Mouse (Mus musculus): ENCODE results near the gene Olfr1410.

Gene Olfr1410

DNA sequence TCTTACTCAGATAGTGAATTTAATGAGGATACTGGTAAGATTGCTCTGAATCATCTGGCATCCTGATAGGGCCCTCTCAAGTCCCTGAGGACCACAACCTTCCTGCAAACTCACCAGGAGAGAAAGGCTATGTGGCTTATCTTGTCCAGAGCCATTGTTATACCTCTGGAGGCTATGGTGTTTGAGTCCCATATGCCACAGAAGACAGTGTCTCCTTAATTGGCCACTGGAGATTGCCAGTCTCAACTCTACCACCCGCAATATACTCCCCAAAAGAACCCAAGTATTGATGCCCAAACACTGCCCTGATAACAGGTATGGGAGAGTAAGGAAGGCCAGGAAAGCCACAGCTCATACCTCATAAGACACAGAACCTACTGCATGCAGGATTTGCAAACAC is at the start of gene Olfr1410:
Gene Olfr1410 (plus strand): TSS at position 301 of the 400 bp plus-strand sequence.
- in situ Hi-C loops (cut with MboI, MseI) = loop anchor here (5.0 to 10.0 kb wide), 2 partner anchors 88 to 711 kb away; partner anchors contain the start of gene Olfr1414 (in 1 of the 2)

DNA sequence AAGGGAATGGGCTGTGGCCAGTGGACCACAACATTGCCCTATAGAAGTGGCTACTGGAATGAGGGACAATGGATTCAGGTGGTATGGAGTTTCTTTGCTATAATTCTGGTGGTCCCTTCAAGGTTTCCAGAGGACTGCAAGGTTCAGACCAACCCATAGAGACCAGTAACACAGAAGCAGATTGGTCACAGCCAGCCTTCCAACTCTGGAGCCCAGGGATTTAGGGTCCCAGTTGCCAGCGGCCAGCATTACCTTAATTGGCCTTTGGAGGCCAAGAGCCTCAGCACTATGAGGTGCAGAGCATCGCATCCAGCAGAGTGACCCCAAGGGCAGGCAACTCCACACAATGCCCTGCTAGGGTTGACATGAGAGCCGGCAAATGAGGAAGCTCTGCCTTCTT is 34.6 kb upstream of the Olfr1410 start, which contains the start of gene Olfr1413:
Gene Olfr1413 (plus strand): TSS at position 301 of the 400 bp plus-strand sequence.
- in situ Hi-C loops (cut with MboI, MseI) = no loop called here

GRCm38 (mm10) chr1:92585479-92585878 is 20.1 kb upstream of the Olfr1410 start, which contains the start of gene Olfr1412:
Gene Olfr1412, plus strand, starts transcription at chr1:92585779.
- in situ Hi-C loops (cut with MboI, MseI) = no loop called here

DNA sequence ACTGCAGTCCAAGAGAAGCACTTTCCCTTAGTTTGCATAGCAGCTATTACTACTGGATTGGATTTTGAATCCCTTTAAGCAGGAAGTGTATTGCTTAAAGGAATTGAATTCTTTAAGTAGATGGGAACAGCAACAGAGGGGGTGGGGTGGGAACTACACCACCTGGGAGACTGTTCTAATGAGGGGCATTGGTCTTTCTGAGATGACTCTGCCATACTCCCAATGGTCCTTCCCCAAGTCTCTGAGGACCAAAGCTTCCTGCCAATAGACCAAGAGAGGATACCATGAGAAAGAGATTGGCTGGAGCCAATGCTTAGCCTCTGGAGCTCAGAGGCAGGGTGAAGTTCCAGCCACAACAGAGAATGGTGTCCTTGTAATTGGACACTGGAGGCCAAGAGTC is 11.5 kb upstream of the Olfr1410 start, which contains the start of gene Olfr1411:
Gene Olfr1411 (plus strand): TSS at position 301 of the 400 bp plus-strand sequence.
- in situ Hi-C loops (cut with MboI, MseI) = loop anchor here in 1 of 2 experiments (10.0 kb wide), 1 partner anchor 431 kb away; no protein-coding TSS in a partner anchor

DNA sequence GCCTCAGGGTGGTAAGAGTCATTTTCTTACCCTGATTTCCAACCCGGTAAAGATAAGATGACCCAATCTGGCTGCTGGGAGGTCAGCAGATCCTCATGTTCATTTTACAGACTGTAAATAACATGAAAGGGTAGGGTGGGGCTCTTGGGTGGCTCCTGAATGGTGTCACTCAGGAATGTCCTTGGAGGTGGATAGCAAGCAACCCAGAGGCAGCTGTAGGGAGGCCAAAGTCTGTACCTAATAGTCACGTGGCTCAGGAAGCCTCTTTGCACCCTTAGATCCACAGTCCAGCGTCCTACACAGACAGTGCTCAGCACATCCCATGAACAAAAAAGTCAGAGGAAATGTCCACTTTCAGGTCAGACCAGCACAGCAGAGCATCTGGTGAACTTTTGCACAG is 9.6 kb upstream of the Olfr1410 start:
- in situ Hi-C loops (cut with MboI, MseI) = loop anchor here in 1 of 2 experiments (10.0 kb wide), 1 partner anchor 429 kb away; no protein-coding TSS in a partner anchor

DNA sequence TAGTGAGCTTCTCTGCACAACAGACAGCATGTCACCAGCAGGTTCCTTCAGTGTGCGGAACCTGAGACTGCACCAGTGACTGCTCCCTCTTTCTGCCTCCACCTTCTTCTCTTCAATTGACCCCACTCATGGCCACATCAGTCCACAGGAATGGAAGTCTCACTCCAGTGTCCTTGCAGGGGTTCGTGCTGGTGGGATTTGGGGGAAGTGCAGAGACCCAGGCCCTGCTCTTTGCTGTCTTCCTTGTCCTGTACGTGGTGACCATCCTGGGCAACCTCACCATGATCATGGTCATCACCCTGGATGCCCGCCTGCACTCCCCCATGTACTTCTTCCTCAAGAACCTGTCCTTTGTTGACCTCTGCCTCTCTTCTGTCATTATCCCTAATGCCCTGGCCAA is 2.1 kb downstream of the Olfr1410 start:
- in situ Hi-C loops (cut with MboI, MseI) = loop anchor here (5.0 to 10.0 kb wide), 2 partner anchors 90 to 713 kb away; partner anchors contain the start of gene Olfr1414 (in 1 of the 2)

GRCm38 (mm10) chr1:92611008-92611407 is 5.4 kb downstream of the Olfr1410 start:
- in situ Hi-C loops (cut with MboI, MseI) = loop anchor here in 1 of 2 experiments (5.0 kb wide), 1 partner anchor 699 kb away; no protein-coding TSS in a partner anchor

DNA sequence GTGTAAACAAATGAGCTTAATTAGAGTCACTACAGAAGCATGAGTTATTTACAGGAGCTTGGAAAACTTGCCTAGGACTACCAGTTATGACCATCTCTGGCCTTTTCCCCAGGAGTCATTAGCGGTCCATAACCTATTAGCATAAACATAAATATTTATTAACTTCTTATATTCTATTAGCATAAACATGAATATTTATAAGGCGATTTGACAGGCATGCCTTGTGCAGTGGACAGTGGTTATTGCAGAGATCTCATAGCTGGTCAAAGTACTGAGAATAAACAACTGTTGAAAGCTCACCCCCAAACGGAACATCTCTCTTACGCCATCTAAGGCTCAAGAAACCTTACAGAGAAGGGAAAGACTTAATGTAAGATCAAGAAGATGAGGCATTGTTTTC is 7.6 kb downstream of the Olfr1410 start:
- in situ Hi-C loops (cut with MboI, MseI) = loop anchor here in 1 of 2 experiments (5.0 kb wide), 1 partner anchor 701 kb away; no protein-coding TSS in a partner anchor

GRCm38 (mm10) chr1:92614516-92614915 is 8.9 kb downstream of the Olfr1410 start:
- in situ Hi-C loops (cut with MboI, MseI) = loop anchor here in 1 of 2 experiments (5.0 kb wide), 1 partner anchor 702 kb away; no protein-coding TSS in a partner anchor

DNA sequence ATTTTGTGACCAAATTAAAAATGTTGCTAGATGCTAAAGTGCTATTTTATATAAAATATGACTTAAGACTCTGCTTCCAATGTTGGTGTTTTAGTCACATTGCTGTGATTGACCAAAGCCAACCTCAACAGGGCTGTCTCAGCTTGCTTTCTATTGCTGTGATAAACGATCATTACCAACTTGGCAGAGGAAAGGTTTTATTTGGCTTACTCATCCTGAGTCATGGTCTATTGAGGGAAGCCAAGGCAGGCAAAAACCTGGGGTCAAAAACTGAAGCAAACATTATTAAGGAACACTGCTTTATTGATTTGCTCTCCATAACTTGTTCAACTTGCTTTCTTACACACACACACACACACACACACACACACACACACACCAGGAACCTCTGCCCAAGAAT is 10.5 kb downstream of the Olfr1410 start:
- in situ Hi-C loops (cut with MboI, MseI) = no loop called here

DNA sequence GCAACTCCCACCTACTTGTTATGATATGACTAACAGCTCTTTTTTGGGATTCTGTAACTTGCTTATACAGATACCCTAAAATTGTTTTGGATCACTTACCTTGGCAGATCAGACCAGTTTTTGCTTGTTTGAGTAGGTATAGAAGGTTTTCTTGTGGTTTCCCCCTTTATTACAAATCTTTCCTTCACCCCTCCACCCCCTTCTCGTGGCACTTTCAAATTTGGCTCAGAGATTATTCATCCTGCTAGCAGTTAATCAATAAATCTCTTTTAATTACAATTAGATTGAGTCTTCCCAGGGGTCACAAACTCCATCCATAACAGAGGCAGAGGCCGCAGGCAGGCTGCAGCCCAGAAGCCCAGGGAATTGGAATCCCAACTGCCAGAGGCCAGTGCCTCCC is 11.9 kb downstream of the Olfr1410 start, which contains the start of gene Olfr12:
Gene Olfr12 (plus strand): TSS at position 301 of the 400 bp plus-strand sequence.
- in situ Hi-C loops (cut with MboI, MseI) = no loop called here

- in situ Hi-C loops (cut with MboI, MseI) = no loop called here
These were observed 12.8 kb downstream of the Olfr1410 start for GRCm38 (mm10) chr1:92618360-92618759.

DNA sequence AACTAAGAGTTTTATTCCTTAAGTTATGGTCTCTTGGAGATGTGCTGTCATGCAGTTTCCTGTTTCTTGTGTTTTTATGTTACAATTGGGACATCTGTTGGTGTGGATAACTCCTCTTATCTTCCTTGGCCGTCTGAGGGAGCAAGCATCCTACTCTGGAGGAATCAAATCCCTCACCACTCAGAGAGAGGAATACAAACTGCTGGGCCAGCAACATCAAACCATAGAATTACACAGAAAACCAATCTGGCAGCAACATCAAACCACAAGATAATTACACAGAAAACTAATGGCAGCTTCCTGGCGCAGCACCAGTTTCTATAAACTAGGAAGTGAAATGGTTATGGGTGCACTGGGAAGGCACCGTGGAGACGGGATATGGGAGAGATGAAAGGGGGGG is 22.6 kb downstream of the Olfr1410 start:
- in situ Hi-C loops (cut with MboI, MseI) = loop anchor here in 1 of 2 experiments (25.0 kb wide), 2 partner anchors 884 to 1216 kb away; partner anchors contain the start of genes Farp2 and Hes6

- in situ Hi-C loops (cut with MboI, MseI) = loop anchor here in 1 of 2 experiments (25.0 kb wide), 2 partner anchors 880 to 1220 kb away; partner anchors contain the start of genes Farp2 and Hes6
These were observed 26.6 kb downstream of the Olfr1410 start for GRCm38 (mm10) chr1:92632196-92632595.

GRCm38 (mm10) chr1:92632948-92633347 is 27.4 kb downstream of the Olfr1410 start:
- in situ Hi-C loops (cut with MboI, MseI) = loop anchor here in 1 of 2 experiments (25.0 kb wide), 2 partner anchors 879 to 1221 kb away; partner anchors contain the start of genes Farp2 and Hes6

DNA sequence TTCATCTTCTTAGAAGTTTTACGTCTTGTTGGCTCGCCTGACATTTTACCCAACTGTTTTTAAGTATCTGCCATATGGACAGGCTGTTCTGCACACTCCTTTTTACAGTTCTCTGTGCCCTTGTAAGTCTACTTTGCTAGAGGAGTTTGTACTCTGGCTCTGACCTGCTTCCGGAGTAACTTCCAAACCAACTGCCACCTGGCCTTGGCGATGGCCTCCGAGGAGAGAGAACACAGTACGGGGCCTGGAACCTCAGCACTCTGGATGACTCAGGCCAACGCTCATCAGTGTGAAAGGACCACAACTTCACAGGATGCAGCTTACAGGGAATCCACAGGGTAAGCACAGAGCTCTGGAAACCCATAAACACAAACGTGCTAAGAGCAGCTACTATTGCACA is 28.1 kb downstream of the Olfr1410 start:
- in situ Hi-C loops (cut with MboI, MseI) = loop anchor here in 1 of 2 experiments (25.0 kb wide), 2 partner anchors 879 to 1221 kb away; partner anchors contain the start of genes Farp2 and Hes6

DNA sequence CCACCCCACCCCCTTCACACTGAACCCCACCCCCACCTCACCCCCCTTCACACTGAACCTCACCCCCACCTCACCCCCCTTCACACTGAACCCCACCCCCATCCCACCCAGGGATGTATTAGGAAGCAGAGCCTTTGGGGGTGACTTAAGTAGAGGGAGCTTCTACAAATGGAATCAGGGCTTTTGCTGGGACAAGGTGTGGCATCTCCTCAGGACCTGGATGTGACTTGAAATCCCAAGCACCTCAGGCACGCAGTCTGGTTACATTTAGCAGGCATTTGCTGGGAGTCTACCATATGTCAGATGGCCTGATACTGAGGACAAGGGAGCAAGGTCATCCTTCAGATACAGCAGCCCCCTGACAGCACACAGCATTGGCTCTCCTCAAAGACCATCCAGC is 29.0 kb downstream of the Olfr1410 start:
- in situ Hi-C loops (cut with MboI, MseI) = loop anchor here in 1 of 2 experiments (25.0 kb wide), 2 partner anchors 878 to 1222 kb away; partner anchors contain the start of genes Farp2 and Hes6

DNA sequence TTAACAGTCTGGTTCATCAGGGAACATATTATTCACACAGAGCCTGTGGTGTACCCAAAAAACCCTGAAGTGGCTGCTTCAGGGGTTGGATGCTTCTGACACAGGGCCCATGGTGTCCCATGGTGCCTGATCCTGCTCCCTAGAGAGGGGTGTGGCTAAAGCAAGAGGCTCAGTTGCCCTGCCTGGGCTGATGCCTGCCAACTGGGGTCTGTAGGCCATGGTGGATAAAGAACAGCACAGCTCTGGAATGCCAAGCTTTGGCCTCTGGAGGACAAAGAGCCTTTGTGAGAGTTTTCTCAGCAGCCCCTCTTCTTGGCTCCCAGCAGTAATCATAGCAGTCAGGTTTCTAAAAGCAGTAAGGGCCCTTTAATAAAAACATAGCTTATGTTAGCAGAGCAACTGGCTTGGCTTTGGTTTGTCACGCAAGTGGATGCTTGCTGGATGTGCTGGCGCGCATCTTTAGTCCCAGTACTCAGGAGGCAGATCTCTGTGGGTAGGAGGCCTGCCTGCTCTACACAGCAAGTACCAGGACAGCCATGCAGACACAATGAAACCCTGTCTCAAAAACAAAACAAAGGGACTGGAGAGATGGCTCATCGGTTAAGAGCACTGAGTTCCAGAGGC is 29.5 kb downstream of the Olfr1410 start:
- in situ Hi-C loops (cut with MboI, MseI) = loop anchor here in 1 of 2 experiments (5.0 to 25.0 kb wide), 3 partner anchors 877 to 1223 kb away; partner anchors contain the start of genes Farp2 and Hes6

GRCm38 (mm10) chr1:92636015-92636414 is 30.4 kb downstream of the Olfr1410 start:
- in situ Hi-C loops (cut with MboI, MseI) = loop anchor here in 1 of 2 experiments (5.0 to 25.0 kb wide), 3 partner anchors 876 to 1224 kb away; partner anchors contain the start of genes Farp2 and Hes6

- in situ Hi-C loops (cut with MboI, MseI) = loop anchor here in 1 of 2 experiments (5.0 to 25.0 kb wide), 3 partner anchors 876 to 1224 kb away; partner anchors contain the start of genes Farp2 and Hes6
These were observed 31.1 kb downstream of the Olfr1410 start for GRCm38 (mm10) chr1:92636676-92637075.

DNA sequence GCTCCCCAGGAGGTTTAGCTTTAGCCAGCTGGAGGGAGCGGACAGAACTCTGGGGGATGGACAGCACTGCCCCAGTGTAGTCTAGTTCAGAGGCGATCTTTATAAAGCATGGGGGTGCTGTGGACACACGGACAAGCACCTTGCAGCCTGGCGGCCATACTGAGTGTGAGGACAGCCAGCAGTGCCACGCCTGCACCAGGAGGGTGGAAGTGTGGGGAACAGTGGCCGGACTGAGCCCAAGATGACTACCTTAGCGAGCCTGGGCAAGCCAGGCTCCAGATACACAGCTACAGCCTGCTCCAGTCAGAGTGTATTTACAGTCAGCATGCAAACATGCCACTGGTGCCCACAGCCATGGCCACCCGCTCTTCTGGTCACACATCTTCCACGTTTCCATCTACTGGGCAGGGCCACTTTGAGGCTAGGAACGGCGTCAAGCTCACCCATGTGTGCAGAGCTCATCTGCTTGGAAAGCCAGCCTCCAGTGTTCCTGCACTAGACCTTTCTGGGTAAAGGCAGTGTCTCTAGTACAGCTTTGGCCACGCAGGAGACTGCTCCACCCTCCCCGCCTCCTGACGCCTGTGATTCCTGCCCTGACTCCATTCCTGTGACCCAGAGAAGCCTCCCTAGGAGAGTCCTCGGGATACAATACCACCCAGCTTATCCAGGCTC is 32.1 kb downstream of the Olfr1410 start:
- in situ Hi-C loops (cut with MboI, MseI) = loop anchor here in 1 of 2 experiments (5.0 to 25.0 kb wide), 3 partner anchors 875 to 1225 kb away; partner anchors contain the start of genes Farp2 and Hes6
